Mouse (Mus musculus): ENCODE measurements around the gene Fam208a.

DNA sequence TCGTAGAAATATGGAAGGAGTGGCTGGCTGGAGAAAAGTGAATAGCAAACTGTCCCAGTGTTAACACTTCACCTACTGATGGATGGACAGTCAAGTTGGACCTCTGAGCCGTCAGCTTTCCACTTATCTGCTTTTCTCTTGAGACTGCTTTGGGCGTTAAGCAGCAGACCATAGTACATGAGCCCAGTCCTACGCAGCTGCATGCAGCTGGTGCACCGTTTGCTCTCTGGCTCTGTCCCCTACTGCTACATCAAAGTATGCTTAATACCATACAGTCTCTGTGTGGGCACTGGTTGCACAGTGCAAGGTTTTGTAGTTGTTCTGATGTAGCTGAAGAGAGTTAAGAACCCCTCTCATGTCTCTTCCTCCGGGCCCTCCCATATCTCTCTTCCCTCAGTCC, 28.1 kb upstream of the Fam208a start:
- no peak for TF ChIP-seq ZNF384 (IDR thresholded peaks at IDR 0.05; ENCODE audit: low read depth, low read length)
- no peak for TF ChIP-seq ZC3H11A (IDR thresholded peaks at IDR 0.05; ENCODE audit: borderline replicate concordance, low read depth, low read length)
- TF ChIP-seq HCFC1 (IDR thresholded peaks at IDR 0.05; ENCODE audit: borderline replicate concordance, insufficient read depth, low read length) = no peak
- TF ChIP-seq MAFK (IDR thresholded peaks at IDR 0.05; ENCODE audit: insufficient read depth, low read depth, low read length) = no peak

Data from ES-E14 (cell line).